Mouse (Mus musculus): ENCODE measurements around the gene Ap5s1.
"Not testable (repeated sequence)": the region's sequence is repeated elsewhere in the genome, so short reads cannot be mapped to it uniquely, and the experiment has no call there.

Gene Ap5s1

GRCm38 (mm10) chr2:131211026-131211615 lies 4.2 kb downstream of the Ap5s1 start:
- in situ Hi-C loops (cut with MboI; ENCODE audit: low pct_unique_long_range_greater_than_20kb in 1 of 2, low sequenced_read_pairs in 2 of 2, unreplicated experiment in 1 of 2), result no loop called here

GRCm38 (mm10) chr2:131213773-131214172 lies 6.9 kb downstream of the Ap5s1 start:
- in situ Hi-C loops (cut with MboI; ENCODE audit: low pct_unique_long_range_greater_than_20kb in 1 of 2, low sequenced_read_pairs in 2 of 2, unreplicated experiment in 1 of 2), result no loop called here

- in situ Hi-C loops (cut with MboI; ENCODE audit: low pct_unique_long_range_greater_than_20kb in 1 of 2, low sequenced_read_pairs in 2 of 2, unreplicated experiment in 1 of 2), result no loop called here
Measured at GRCm38 (mm10) chr2:131215941-131216858, 9.3 kb downstream of the Ap5s1 start.

- in situ Hi-C loops (cut with MboI; ENCODE audit: low pct_unique_long_range_greater_than_20kb in 1 of 2, low sequenced_read_pairs in 2 of 2, unreplicated experiment in 1 of 2), result no loop called here
Measured at GRCm38 (mm10) chr2:131220030-131220429, 13.2 kb downstream of the Ap5s1 start.

GRCm38 (mm10) chr2:131221853-131222515 lies 15.1 kb downstream of the Ap5s1 start:
- in situ Hi-C loops (cut with MboI; ENCODE audit: low pct_unique_long_range_greater_than_20kb in 1 of 2, low sequenced_read_pairs in 2 of 2, unreplicated experiment in 1 of 2), result no loop called here

GRCm38 (mm10) chr2:131222562-131222961 lies 15.7 kb downstream of the Ap5s1 start:
- in situ Hi-C loops (cut with MboI; ENCODE audit: low pct_unique_long_range_greater_than_20kb in 1 of 2, low sequenced_read_pairs in 2 of 2, unreplicated experiment in 1 of 2), result no loop called here

- in situ Hi-C loops (cut with MboI; ENCODE audit: low pct_unique_long_range_greater_than_20kb in 1 of 2, low sequenced_read_pairs in 2 of 2, unreplicated experiment in 1 of 2), result no loop called here
Measured at GRCm38 (mm10) chr2:131223569-131223968, 16.7 kb downstream of the Ap5s1 start.

GRCm38 (mm10) chr2:131225178-131225577 lies 18.3 kb downstream of the Ap5s1 start:
- in situ Hi-C loops (cut with MboI; ENCODE audit: low pct_unique_long_range_greater_than_20kb in 1 of 2, low sequenced_read_pairs in 2 of 2, unreplicated experiment in 1 of 2), result no loop called here

- in situ Hi-C loops (cut with MboI; ENCODE audit: low pct_unique_long_range_greater_than_20kb in 1 of 2, low sequenced_read_pairs in 2 of 2, unreplicated experiment in 1 of 2), result not testable (repeated sequence)
Measured at GRCm38 (mm10) chr2:131226669-131227068, 19.8 kb downstream of the Ap5s1 start.

GRCm38 (mm10) chr2:131227243-131227642 lies 20.4 kb downstream of the Ap5s1 start:
- in situ Hi-C loops (cut with MboI; ENCODE audit: low pct_unique_long_range_greater_than_20kb in 1 of 2, low sequenced_read_pairs in 2 of 2, unreplicated experiment in 1 of 2), result no loop called here

GRCm38 (mm10) chr2:131232558-131232957 lies 25.7 kb downstream of the Ap5s1 start:
- in situ Hi-C loops (cut with MboI; ENCODE audit: low pct_unique_long_range_greater_than_20kb in 1 of 2, low sequenced_read_pairs in 2 of 2, unreplicated experiment in 1 of 2), result no loop called here

- in situ Hi-C loops (cut with MboI; ENCODE audit: low pct_unique_long_range_greater_than_20kb in 1 of 2, low sequenced_read_pairs in 2 of 2, unreplicated experiment in 1 of 2), result no loop called here
Measured at GRCm38 (mm10) chr2:131233307-131234126, 26.6 kb downstream of the Ap5s1 start, which contains the start of gene Mavs. Mavs (plus strand) TSS chr2:131234063.

- in situ Hi-C loops (cut with MboI; ENCODE audit: low pct_unique_long_range_greater_than_20kb in 1 of 2, low sequenced_read_pairs in 2 of 2, unreplicated experiment in 1 of 2), result no loop called here
Measured at GRCm38 (mm10) chr2:131234127-131234650, 27.3 kb downstream of the Ap5s1 start.

GRCm38 (mm10) chr2:131234970-131235635 lies 28.2 kb downstream of the Ap5s1 start:
- in situ Hi-C loops (cut with MboI; ENCODE audit: low pct_unique_long_range_greater_than_20kb in 1 of 2, low sequenced_read_pairs in 2 of 2, unreplicated experiment in 1 of 2), result no loop called here

- in situ Hi-C loops (cut with MboI; ENCODE audit: low pct_unique_long_range_greater_than_20kb in 1 of 2, low sequenced_read_pairs in 2 of 2, unreplicated experiment in 1 of 2), result no loop called here
Measured at GRCm38 (mm10) chr2:131242180-131242579, 35.3 kb downstream of the Ap5s1 start.

- in situ Hi-C loops (cut with MboI; ENCODE audit: low pct_unique_long_range_greater_than_20kb in 1 of 2, low sequenced_read_pairs in 2 of 2, unreplicated experiment in 1 of 2), result no loop called here
Measured at GRCm38 (mm10) chr2:131242929-131243328, 36.1 kb downstream of the Ap5s1 start.

GRCm38 (mm10) chr2:131253681-131254328 lies 46.9 kb downstream of the Ap5s1 start:
- in situ Hi-C loops (cut with MboI; ENCODE audit: low pct_unique_long_range_greater_than_20kb in 1 of 2, low sequenced_read_pairs in 2 of 2, unreplicated experiment in 1 of 2), result loop anchor here in 1 of 2 experiments (10.0 kb wide), 1 partner anchor 159 kb away; no protein-coding TSS in a partner anchor

Measured in mouse embryonic stem cell (cell line).